Mouse (Mus musculus): ENCODE data around the gene Gm438.

DNA sequence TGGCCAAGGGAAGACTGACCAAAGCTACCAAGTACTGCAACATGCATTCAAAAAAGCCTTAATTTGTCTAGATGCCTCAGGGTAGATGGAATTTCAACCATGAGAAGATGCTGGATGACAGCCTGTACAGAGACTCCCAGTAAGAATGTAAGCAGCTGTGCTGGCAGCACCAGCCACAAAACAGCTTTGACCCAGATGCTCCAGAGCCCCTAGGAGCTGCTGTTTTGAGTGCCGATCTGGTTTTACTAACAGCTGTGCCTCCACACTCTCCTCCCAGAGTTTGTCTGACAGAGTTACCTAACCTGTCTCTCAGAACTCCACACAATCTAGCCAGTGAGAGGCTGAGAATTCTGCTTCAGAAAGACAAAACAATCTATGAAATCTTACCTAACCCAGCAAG is 3.8 kb upstream of the Gm438 start:
- no peak for TF ChIP-seq CTCF (conservative IDR thresholded peaks at IDR 0.05; ENCODE audit: low read length)
- no peak for TF ChIP-seq NANOG (IDR thresholded peaks at IDR 0.05; ENCODE audit: borderline replicate concordance, low read length)
- TF ChIP-seq POU5F1 (IDR thresholded peaks at IDR 0.05; ENCODE audit: borderline replicate concordance, low read length), result no peak
